In the genomic region with DNA sequence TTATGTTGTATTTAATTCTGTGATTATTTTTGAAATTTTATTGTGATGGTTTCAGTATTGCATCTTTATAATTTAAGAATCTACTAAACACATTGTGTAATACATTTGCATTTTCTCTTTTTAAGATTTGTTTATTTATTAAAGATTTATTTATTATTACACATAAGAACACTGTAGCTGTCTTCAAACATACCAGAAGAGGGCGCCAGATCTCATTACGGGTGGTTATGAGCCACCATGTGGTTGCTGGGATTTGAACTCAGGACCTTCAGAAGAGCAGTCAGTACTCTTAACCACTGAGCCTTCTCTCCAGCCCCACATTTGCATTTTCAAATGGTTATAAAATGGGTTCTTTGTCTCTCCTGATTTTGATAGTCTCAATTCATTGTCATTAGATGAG, we compare ENCODE assay signal across 10 mouse cellular contexts. TPM values are rescaled to one million over a fixed set of nuclear protein-coding genes. Genes with fewer than 3 reads are reported as not detected.
DNase-seq lines count a peak whose midpoint lies in the region; ATAC-seq and TF ChIP-seq lines count a peak whose summit lies in the region.
"Had no signal": no experiment of that assay in that cellular context is flagged by ENCODE, and none has a peak within 500 bp of the region (broad histone marks: within the 10 kb centered on the region; RNA-seq: fewer than 3 reads in every experiment).

No protein-coding gene starts in this region.

- no peak for ATAC-seq in forebrain, embryonic 14.5 days
- no peak for ATAC-seq in forebrain, embryonic 11.5 days (replicated peaks; ENCODE audit: low FRiP score)
- no peak for ATAC-seq in lung, embryonic 14.5 days (ENCODE audit: insufficient read depth)
- no peak for ATAC-seq in forebrain, embryonic 13.5 days

- no peak; the same call in none of the 2 replicates for TF ChIP-seq CTCF in lung, embryonic 14.5 days (IDR thresholded peaks at IDR 0.05; ENCODE audit: low read depth)

- peak; percentile 23 for DNase-seq in forebrain, embryonic 14.5 days (ENCODE audit: low spot score)
- DNase-seq in forebrain, embryonic 11.5 days (ENCODE audit: low spot score) = no peak
- DNase-seq in lung, embryonic 14.5 days = peak; percentile 48
- no peak for DNase-seq in lung, postnatal 14 days
- DNase-seq in adipocyte (ENCODE audit: low spot score) = peak; percentile 44
- DNase-seq in naive thymus-derived CD4-positive, alpha-beta T cell, adult 2 months (ENCODE audit: low read depth) = peak; percentile 58
- no peak for DNase-seq in right cerebral cortex, postnatal 36 days (ENCODE audit: low spot score in 2 of 2)
- DNase-seq: right cerebral cortex, postnatal 4 days had no signal

- H3K4me1 ChIP-seq in forebrain, embryonic 14.5 days (ENCODE audit: control insufficient read depth, insufficient read depth, low read length) = peaks cover 4% of the 10 kb centered on the region
- H3K4me1 ChIP-seq in forebrain, embryonic 11.5 days (replicated peaks; ENCODE audit: control insufficient read depth, insufficient read depth, low read length) = no peaks in the 10 kb centered on the region
- no peaks in the 10 kb centered on the region for H3K4me1 ChIP-seq in lung, embryonic 14.5 days (ENCODE audit: insufficient read depth)
- peaks cover 8% of the 10 kb centered on the region for H3K4me1 ChIP-seq in forebrain, embryonic 13.5 days

- no peak overlapping the region for H3K9ac ChIP-seq in forebrain, embryonic 14.5 days (ENCODE audit: low read length)
- H3K9ac ChIP-seq in forebrain, embryonic 11.5 days (ENCODE audit: low read length) = no peak overlapping the region
- no peak overlapping the region for H3K9ac ChIP-seq in lung, embryonic 14.5 days
- H3K9ac ChIP-seq in forebrain, embryonic 13.5 days = no peak overlapping the region

- H3K4me2 ChIP-seq in forebrain, embryonic 14.5 days (ENCODE audit: low read length) = no peak overlapping the region
- no peak overlapping the region for H3K4me2 ChIP-seq in forebrain, embryonic 11.5 days (ENCODE audit: low read depth, low read length, severe bottlenecking)
- H3K4me2 ChIP-seq in lung, embryonic 14.5 days = peak overlapping the region; percentile 88; the same call in 1 of the 2 replicates
- no peak overlapping the region for H3K4me2 ChIP-seq in forebrain, embryonic 13.5 days

- H3K27ac ChIP-seq in forebrain, embryonic 14.5 days (ENCODE audit: low read depth, low read length) = no peak overlapping the region
- H3K27ac ChIP-seq in forebrain, embryonic 11.5 days (ENCODE audit: low read depth, low read length) = no peak overlapping the region
- no peak overlapping the region for H3K27ac ChIP-seq in lung, embryonic 14.5 days (ENCODE audit: low read depth)
- no peak overlapping the region for H3K27ac ChIP-seq in forebrain, embryonic 13.5 days
- H3K27ac ChIP-seq: forebrain, embryonic 10.5 days had no signal

- no peaks in the 10 kb centered on the region for H3K27me3 ChIP-seq in forebrain, embryonic 14.5 days (replicated peaks; ENCODE audit: control insufficient read depth, insufficient read depth, low read length)
- H3K27me3 ChIP-seq in forebrain, embryonic 11.5 days (ENCODE audit: control insufficient read depth, insufficient read depth, low read length) = no peaks in the 10 kb centered on the region
- no peaks in the 10 kb centered on the region for H3K27me3 ChIP-seq in lung, embryonic 14.5 days (ENCODE audit: insufficient read depth, low read length)
- no peaks in the 10 kb centered on the region for H3K27me3 ChIP-seq in forebrain, embryonic 13.5 days

- H3K4me3 ChIP-seq in forebrain, embryonic 14.5 days (ENCODE audit: low read depth, low read length) = no peak overlapping the region
- no peak overlapping the region for H3K4me3 ChIP-seq in forebrain, embryonic 11.5 days (ENCODE audit: low read depth, low read length)
- no peak overlapping the region for H3K4me3 ChIP-seq in lung, embryonic 14.5 days (ENCODE audit: low read depth, low read length)
- H3K4me3 ChIP-seq in forebrain, embryonic 13.5 days = no peak overlapping the region

- H3K9me3 ChIP-seq in forebrain, embryonic 14.5 days (replicated peaks; ENCODE audit: control insufficient read depth, low read length) = no peaks in the 10 kb centered on the region
- H3K9me3 ChIP-seq in forebrain, embryonic 11.5 days (ENCODE audit: control insufficient read depth, low read length) = no peaks in the 10 kb centered on the region
- H3K9me3 ChIP-seq in lung, embryonic 14.5 days (ENCODE audit: low read depth, low read length) = no peaks in the 10 kb centered on the region
- no peaks in the 10 kb centered on the region for H3K9me3 ChIP-seq in forebrain, embryonic 13.5 days (replicated peaks)
- H3K9me3 ChIP-seq: forebrain, embryonic 10.5 days had no signal

- 72% methylated on average over 2 of the region's 2 CpGs for WGBS in forebrain, embryonic 14.5 days
- WGBS in forebrain, embryonic 11.5 days = 74% methylated on average over 2 of the region's 2 CpGs
- 75% methylated on average over 2 of the region's 2 CpGs for WGBS in lung, embryonic 14.5 days
- WGBS in forebrain, embryonic 13.5 days = 80% methylated on average over 2 of the region's 2 CpGs

- H3K36me3 ChIP-seq in forebrain, embryonic 14.5 days (ENCODE audit: control insufficient read depth, insufficient read depth, low read length) = no peaks in the 10 kb centered on the region
- H3K36me3 ChIP-seq in forebrain, embryonic 11.5 days (ENCODE audit: control insufficient read depth, insufficient read depth, low read length) = no peaks in the 10 kb centered on the region
- H3K36me3 ChIP-seq in lung, embryonic 14.5 days (ENCODE audit: insufficient read depth) = no peaks in the 10 kb centered on the region
- H3K36me3 ChIP-seq in forebrain, embryonic 13.5 days (ENCODE audit: poor library complexity, severe bottlenecking) = no peaks in the 10 kb centered on the region

RNA-seq across cellular contexts. Expression of a gene that starts 2.1 kb away (rescaled TPM):
- polyA plus RNA-seq in forebrain, embryonic 14.5 days (2014; fragmentation: Nextera tagmentation; extraction: Ambion mirVana) = 5.5 and 6.7 TPM in 2 replicates
- 6.1 and 8.0 TPM in 2 replicates for polyA plus RNA-seq in forebrain, embryonic 11.5 days (2014; fragmentation: Nextera tagmentation; extraction: Ambion mirVana)
- 10.7 TPM in 2 replicates for polyA plus RNA-seq in lung, embryonic 14.5 days (2014; fragmentation: Nextera tagmentation; extraction: Ambion mirVana)
- polyA plus RNA-seq in forebrain, embryonic 13.5 days (2015; fragmentation: Nextera tagmentation; extraction: Ambion mirVana) = 6.4 and 7.8 TPM in 2 replicates

RNA-seq across cellular contexts. Expression of a gene that starts 2.1 kb away (rescaled TPM):
- polyA plus RNA-seq in forebrain, embryonic 14.5 days (2014; fragmentation: Nextera tagmentation; extraction: Ambion mirVana) = 3.8 and 5.7 TPM in 2 replicates
- polyA plus RNA-seq in forebrain, embryonic 11.5 days (2014; fragmentation: Nextera tagmentation; extraction: Ambion mirVana) = 9.6 and 10.4 TPM in 2 replicates
- polyA plus RNA-seq in lung, embryonic 14.5 days (2014; fragmentation: Nextera tagmentation; extraction: Ambion mirVana) = 10.2 and 11.3 TPM in 2 replicates
- polyA plus RNA-seq in forebrain, embryonic 13.5 days (2015; fragmentation: Nextera tagmentation; extraction: Ambion mirVana) = 6.0 and 6.1 TPM in 2 replicates

RNA-seq across cellular contexts. Expression of a gene that starts 54.0 kb away (rescaled TPM):
- not detected in 2 replicates for polyA plus RNA-seq in forebrain, embryonic 14.5 days (2014; fragmentation: Nextera tagmentation; extraction: Ambion mirVana)
- polyA plus RNA-seq in forebrain, embryonic 11.5 days (2014; fragmentation: Nextera tagmentation; extraction: Ambion mirVana) = not detected in 2 replicates
- not detected in 2 replicates for polyA plus RNA-seq in lung, embryonic 14.5 days (2014; fragmentation: Nextera tagmentation; extraction: Ambion mirVana)
- not detected in 2 replicates for polyA plus RNA-seq in forebrain, embryonic 13.5 days (2015; fragmentation: Nextera tagmentation; extraction: Ambion mirVana)
- polyA plus RNA-seq: forebrain, embryonic 10.5 days had no signal

Comparison
In these comparisons a context has a peak if more than half of its experiments do, and no peak if none do; other contexts are left out.
1. DNase-seq: peak in forebrain, embryonic 14.5 days (single experiment), lung, embryonic 14.5 days (single experiment), adipocyte (single experiment) and naive thymus-derived CD4-positive, alpha-beta T cell, adult 2 months (single experiment); none in forebrain, embryonic 11.5 days (single experiment), lung, postnatal 14 days (single experiment) and right cerebral cortex, postnatal 36 days (0 of 2).